Mouse (Mus musculus) layer of hippocampus, adult 8-10 months (tissue): ENCODE results near the gene Fam71e2. TPM values are rescaled to one million over a fixed set of nuclear protein-coding genes. Genes with fewer than 3 reads are reported as not detected.

Source experiments
- DNase-seq, 2 experiments: peaks; one replicate each; pipeline ENCODE4 v3.0.0; 2022; ENCODE audit warnings: low spot score in 2 of 2
- total RNA-seq, 4 experiments: library from RNA; stranded (reverse); gene quantifications; 2 replicates each; pipeline ENCODE4 v1.2.4; 2022

Fam71e2 gene
- total RNA-seq, 4 experiments from 2014 or later: not detected

DNA sequence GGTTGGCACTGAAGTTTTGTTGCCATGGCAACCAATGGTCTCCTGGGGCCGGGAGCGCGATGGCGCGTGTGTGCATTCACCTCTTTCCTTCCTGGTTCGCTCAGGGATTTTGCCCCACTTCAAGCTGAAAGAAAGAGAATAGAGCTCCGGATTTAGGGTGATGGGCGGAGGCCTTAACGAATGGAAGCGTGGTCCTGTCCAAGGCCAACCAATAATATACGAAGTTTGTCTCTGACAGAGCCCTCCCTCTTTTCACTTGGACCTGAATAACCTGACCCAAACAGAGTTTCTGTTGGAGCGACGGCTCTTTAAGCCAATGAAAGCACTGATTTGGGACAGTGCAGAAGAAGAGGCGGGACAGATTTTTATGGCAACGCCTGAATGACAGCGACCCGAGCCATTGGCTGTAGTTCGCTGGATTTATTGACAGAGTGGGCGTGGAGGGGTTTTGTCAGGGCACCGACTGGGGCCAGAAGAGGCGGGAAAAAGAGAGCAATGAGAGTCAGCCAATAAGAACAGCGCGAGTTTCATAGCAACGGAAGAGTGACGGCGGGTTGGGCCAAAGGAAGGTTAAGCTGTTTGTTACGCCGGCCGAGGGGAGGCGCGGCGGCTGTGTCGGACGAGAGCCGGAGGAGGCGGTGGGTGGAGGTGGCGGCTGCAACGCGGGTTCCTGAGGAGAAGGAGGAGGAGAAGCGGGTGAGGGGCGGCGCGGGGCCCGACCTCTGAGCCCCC is 31.4 kb downstream of the Fam71e2 start, which contains the start of gene Kmt5c:
Gene Kmt5c, plus strand, starts transcription at position 572 of the 732 bp plus-strand sequence.
- peak; percentile 99 to 100 for DNase-seq

GRCm38 (mm10) chr7:4739041-4739543 is 32.0 kb downstream of the Fam71e2 start:
- DNase-seq: no peak

DNA sequence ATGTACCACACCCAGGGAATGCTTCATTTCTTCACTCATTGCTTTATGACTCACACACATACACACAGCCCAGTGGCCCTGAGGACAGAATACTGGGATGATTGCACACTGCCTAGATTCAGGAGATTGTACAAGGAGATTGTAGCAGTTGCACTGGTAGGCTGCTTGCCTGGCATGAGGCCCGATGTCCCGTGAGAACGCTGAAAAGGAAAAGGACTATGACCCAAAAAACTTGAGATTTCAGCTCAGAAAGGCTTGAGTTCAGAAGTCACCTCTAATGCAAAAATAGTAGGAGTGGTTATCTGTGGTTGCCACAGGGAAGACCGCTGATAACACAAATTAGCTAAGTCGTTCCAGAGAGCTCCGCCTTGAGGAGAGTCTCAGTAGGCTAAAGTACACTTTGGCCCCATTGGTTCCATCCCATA is 38.1 kb downstream of the Fam71e2 start:
- DNase-seq: no peak

DNA sequence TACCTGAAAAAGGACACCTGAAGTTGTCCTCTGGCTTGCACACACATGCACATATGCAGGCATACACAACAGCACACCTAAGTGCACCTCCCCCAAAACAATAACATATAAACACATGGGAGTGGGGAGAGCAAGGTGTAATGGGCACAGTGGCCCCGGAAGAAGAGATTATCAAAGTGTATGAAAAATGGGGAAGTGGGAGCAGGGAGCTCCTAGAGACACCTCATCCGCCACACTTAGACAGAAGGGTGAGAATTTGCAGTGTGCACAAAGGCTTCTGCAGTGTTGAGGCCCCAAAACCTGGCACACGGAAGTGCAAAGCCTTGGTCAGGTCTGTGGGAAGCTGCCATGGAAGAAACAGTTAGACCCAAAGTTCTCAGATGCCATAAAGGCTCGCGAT is 40.0 kb downstream of the Fam71e2 start:
- DNase-seq: no peak

- DNase-seq: no peak
Observed at GRCm38 (mm10) chr7:4725169-4725568, 45.9 kb downstream of the Fam71e2 start, which contains the start of gene Tmem150b. Tmem150b (minus strand) TSS chr7:4725249.

DNA sequence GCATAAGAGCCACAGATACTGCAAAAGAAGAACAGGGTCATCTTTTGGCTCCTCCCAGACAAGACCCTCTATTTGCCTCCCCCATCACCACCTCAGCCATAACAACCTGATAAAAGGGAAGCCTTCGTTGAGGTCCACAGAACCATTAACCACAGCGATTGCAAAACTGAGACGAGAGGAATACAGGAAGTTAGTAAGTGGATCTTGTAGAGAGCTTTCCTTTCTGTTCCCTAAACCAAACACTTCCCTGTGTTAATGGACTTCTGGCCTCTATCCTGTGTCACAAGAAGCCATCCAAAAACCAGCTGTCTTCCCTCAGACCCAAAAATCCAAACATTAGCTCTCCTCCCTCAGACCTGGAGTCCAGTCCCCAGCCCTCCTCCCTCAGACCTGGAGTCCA is 46.7 kb downstream of the Fam71e2 start:
- DNase-seq: no peak

GRCm38 (mm10) chr7:4723508-4723907 is 47.6 kb downstream of the Fam71e2 start:
- DNase-seq: no peak

- DNase-seq: no peak
Observed at GRCm38 (mm10) chr7:4719276-4719675, 51.8 kb downstream of the Fam71e2 start.

DNA sequence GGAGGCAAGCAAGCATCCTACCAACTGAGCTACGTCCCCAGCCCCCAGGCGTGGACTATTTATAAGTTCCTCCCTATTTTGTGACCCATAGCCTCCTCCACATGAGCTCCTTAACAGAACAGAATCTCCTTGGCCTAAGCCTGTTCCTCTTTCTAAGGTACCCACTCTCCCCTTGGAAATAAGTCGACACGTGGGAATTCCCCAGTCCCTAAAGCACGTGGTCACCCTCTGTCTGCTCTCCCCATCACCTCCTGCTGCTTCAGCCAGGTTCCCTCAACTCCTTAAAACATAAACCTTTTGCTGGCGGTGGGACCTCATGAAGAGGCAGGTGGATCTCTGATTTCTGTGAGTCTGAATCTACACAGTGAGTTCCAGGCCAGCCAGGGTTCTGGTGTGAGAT is 54.1 kb downstream of the Fam71e2 start:
- no peak for DNase-seq

GRCm38 (mm10) chr7:4712594-4712993 is 58.5 kb downstream of the Fam71e2 start:
- no peak for DNase-seq

DNA sequence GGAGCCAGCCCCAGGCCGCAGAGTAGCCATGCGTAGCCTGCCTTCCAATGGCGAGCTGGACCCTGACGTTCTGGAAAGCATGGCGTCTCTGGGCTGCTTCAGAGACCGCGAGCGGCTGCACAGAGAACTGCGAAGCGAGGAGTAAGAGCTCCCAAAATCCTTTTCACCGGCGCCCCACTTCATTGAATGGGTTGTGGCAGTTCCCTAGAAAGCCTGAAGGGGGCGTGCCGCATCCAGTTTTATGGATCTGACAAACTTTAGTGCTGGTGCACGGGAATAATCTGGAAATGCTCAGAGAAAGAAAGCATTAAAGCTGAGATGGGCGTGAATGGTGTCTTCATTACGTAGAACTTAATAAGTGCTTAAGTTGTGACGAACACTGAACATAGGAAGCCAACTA is 66.0 kb downstream of the Fam71e2 start:
- no peak for DNase-seq

Other genes with a start within 250 kb of the Fam71e2 start
- 1 to 10 TPM in 1 of 4 experiments, not detected in 3; 1.3 TPM for gene Tnni3, start 247.1 kb downstream of the Fam71e2 start, total RNA-seq
- gene Dnaaf3, start 238.8 kb downstream of the Fam71e2 start, total RNA-seq: 1 to 10 TPM in 1 of 4 experiments, under 1 TPM in 2, not detected in 1; 0.77 to 1.6 (median 0.96) TPM
- 100 to 1,000 TPM; 180 to 219 (median 211) TPM for gene Syt5, start 223.8 kb downstream of the Fam71e2 start, total RNA-seq
- gene Ptprh, start 167.3 kb downstream of the Fam71e2 start, total RNA-seq: under 1 TPM; 0.59 to 0.85 (median 0.67) TPM
- gene Tmem86b, start 139.9 kb downstream of the Fam71e2 start, total RNA-seq: 10 to 100 TPM; 15.4 to 27.0 (median 20.7) TPM
- gene Ppp6r1, start 112.3 kb downstream of the Fam71e2 start, total RNA-seq: 100 to 1,000 TPM; 130 to 139 (median 134) TPM
- gene Hspbp1, start 86.2 kb downstream of the Fam71e2 start, total RNA-seq: 10 to 100 TPM; 76.4 to 91.2 (median 84.1) TPM
- 100 to 1,000 TPM; 314 to 327 (median 325) TPM for gene Brsk1, start 80.7 kb downstream of the Fam71e2 start, total RNA-seq
- gene Tmem150b, start 46.1 kb downstream of the Fam71e2 start, total RNA-seq: under 1 TPM in 2 of 4 experiments, not detected in 2; 0.27 to 0.36 TPM
- gene Kmt5c, start 31.2 kb downstream of the Fam71e2 start, total RNA-seq: 10 to 100 TPM; 26.1 to 39.8 (median 33.0) TPM
- 10 to 100 TPM in 1 of 4 experiments, 1 to 10 TPM in 3; 6.0 to 13.0 (median 7.4) TPM for gene Cox6b2, start 18.2 kb downstream of the Fam71e2 start, total RNA-seq
- gene Il11, start 11.6 kb upstream of the Fam71e2 start, total RNA-seq: under 1 TPM; 0.31 to 0.43 (median 0.37) TPM
- not detected for gene Tmem190, start 11.6 kb upstream of the Fam71e2 start, total RNA-seq
- 1 to 10 TPM; 1.2 to 3.7 (median 2.0) TPM for gene Tmem238, start 18.4 kb upstream of the Fam71e2 start, total RNA-seq
- gene Rpl28, start 21.6 kb upstream of the Fam71e2 start, total RNA-seq: 100 to 1,000 TPM; 350 to 553 (median 418) TPM
- gene Ube2s, start 41.3 kb upstream of the Fam71e2 start, total RNA-seq: 100 to 1,000 TPM; 113 to 119 (median 116) TPM
- gene Shisa7, start 73.4 kb upstream of the Fam71e2 start, total RNA-seq: 100 to 1,000 TPM; 133 to 179 (median 153) TPM
- 1 to 10 TPM; 4.7 to 8.9 (median 6.9) TPM for gene Isoc2b, start 99.0 kb upstream of the Fam71e2 start, total RNA-seq
- gene Isoc2a, start 105.9 kb upstream of the Fam71e2 start, total RNA-seq: 10 to 100 TPM; 13.7 to 16.0 (median 14.2) TPM
- under 1 TPM; 0.29 to 0.77 (median 0.39) TPM for gene Gm36210, start 135.2 kb upstream of the Fam71e2 start, total RNA-seq
- gene Zfp628, start 143.9 kb upstream of the Fam71e2 start, total RNA-seq: 10 to 100 TPM; 13.0 to 15.3 (median 13.9) TPM
- 100 to 1,000 TPM in 2 of 4 experiments, 10 to 100 TPM in 2; 89.9 to 111 (median 102) TPM for gene Nat14, start 150.7 kb upstream of the Fam71e2 start, total RNA-seq
- gene Ssc5d, start 154.5 kb upstream of the Fam71e2 start, total RNA-seq: 1 to 10 TPM; 2.8 to 5.1 (median 4.2) TPM
- 1 to 10 TPM in 1 of 4 experiments, under 1 TPM in 2, not detected in 1; 0.58 to 1.1 (median 0.90) TPM for gene Sbk2, start 193.1 kb upstream of the Fam71e2 start, total RNA-seq
- 1 to 10 TPM in 2 of 4 experiments, under 1 TPM in 2; 0.71 to 1.1 (median 0.98) TPM for gene Sbk3, start 199.9 kb upstream of the Fam71e2 start, total RNA-seq
- 10 to 100 TPM; 23.2 to 32.9 (median 30.6) TPM for gene Zfp579, start 224.9 kb upstream of the Fam71e2 start, total RNA-seq
- 1 to 10 TPM; 6.0 to 8.0 (median 6.9) TPM for gene Zfp524, start 243.1 kb upstream of the Fam71e2 start, total RNA-seq
- 10 to 100 TPM; 20.7 to 25.3 (median 24.5) TPM for gene Fiz1, start 243.4 kb upstream of the Fam71e2 start, total RNA-seq
- gene Gm44973, start 244.2 kb upstream of the Fam71e2 start, total RNA-seq: not detected
- 10 to 100 TPM; 37.1 to 42.5 (median 38.5) TPM for gene Zfp865, start 249.1 kb upstream of the Fam71e2 start, total RNA-seq
- 10 to 100 TPM; 45.2 to 65.9 (median 56.9) TPM for gene Ccdc106, start 249.3 kb upstream of the Fam71e2 start, total RNA-seq